Mouse (Mus musculus) kidney, adult 2 months (tissue): ENCODE measurements around the gene Cryz.

Source experiments
- CTCF ChIP-seq: fragments of 200-500 bp; conservative IDR thresholded peaks from 2 replicates; pipeline ENCODE4 v1.5.1; 2011; ENCODE audit warnings: low read depth, mild to moderate bottlenecking, control low read depth, low read length, moderate library complexity, mixed read lengths; ENCODE audit not compliant: insufficient read depth, insufficient read length
- POLR2A ChIP-seq: fragments of 200-500 bp; IDR thresholded peaks from one replicate; pipeline ENCODE4 v1.6.1; 2011; ENCODE audit warnings: low read depth, low read length, control low read depth

DNA sequence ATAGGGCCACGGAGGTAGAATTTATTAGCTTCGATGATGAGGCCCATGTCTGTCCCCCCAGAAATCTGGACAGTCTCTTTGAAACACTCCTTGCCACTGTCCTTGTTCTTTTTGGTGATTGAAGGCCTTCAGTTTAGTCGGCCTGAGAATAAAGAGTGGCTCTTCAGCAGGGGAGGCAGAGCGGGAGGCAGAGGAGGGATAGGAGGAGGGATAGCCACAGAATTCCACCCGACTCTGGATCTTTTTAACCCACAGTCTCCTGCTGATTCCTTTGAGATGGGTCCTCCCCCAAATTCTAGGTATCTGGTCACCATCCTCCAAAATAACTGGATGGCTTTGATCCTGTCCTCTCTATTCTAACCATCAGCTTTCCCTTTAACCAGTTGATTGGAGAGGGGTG lies 56.9 kb downstream of the Cryz start:
- no peak for TF ChIP-seq CTCF
- TF ChIP-seq POLR2A = no peak
